8 mouse cellular contexts compared by ENCODE assay signal in the genomic region with DNA sequence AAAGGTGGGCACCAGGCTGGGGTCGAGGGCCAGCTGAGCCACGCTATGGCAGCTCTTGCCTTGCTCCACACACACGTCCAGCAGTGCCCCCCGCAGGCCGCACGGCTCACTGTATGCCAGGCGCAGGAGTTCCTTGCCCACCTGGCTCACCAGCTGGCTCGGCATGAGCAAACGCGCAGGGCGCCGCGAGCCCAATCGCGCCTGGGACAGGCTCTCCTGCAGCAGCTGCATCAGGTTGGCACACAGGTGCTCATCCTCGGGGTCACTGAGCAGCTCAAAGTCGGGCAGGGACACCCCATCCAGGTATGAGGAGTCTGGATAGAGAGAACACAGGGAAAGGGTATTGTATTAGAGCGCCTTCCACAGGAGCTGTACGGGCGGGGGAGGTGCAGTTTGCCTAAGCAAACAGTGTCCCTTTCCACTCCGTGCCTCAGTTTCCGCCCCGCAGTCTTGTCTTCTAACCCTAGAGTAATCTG. TPM values are rescaled to one million over a fixed set of nuclear protein-coding genes. Genes with fewer than 3 reads are reported as not detected.
A peak's percentile ranks its signal among the peaks of the same experiment; 100 is the strongest.
DNase-seq lines count a peak whose midpoint lies in the region; ATAC-seq and TF ChIP-seq lines count a peak whose summit lies in the region.

No protein-coding gene starts in this region.

- H3K27me3 ChIP-seq in intestine, postnatal 0 days (replicated peaks; ENCODE audit: control insufficient read depth, insufficient read depth, low read length): no peaks in the 10 kb centered on the region
- H3K27me3 ChIP-seq in limb, embryonic 12.5 days: no peaks in the 10 kb centered on the region
- H3K27me3 ChIP-seq in midbrain, embryonic 13.5 days: no peaks in the 10 kb centered on the region

- ATAC-seq in intestine, postnatal 0 days: peak; percentile 29
- ATAC-seq in limb, embryonic 12.5 days (ENCODE audit: insufficient number of reproducible peaks, insufficient read depth, low FRiP score, low TSS enrichment, low read depth): no peak
- ATAC-seq in midbrain, embryonic 13.5 days: peak; percentile 55
- ATAC-seq in inflammation-experienced regulatory T-cells, adult 6 months: no peak

- peak overlapping the region; percentile 86 for H3K27ac ChIP-seq in intestine, postnatal 0 days (ENCODE audit: low read depth, low read length)
- peak overlapping the region; percentile 95 for H3K27ac ChIP-seq in limb, embryonic 12.5 days
- H3K27ac ChIP-seq in midbrain, embryonic 13.5 days: peak overlapping the region; percentile 93

- TF ChIP-seq CTCF in intestine, postnatal 0 days (IDR thresholded peaks at IDR 0.05; ENCODE audit: low read depth): peak; percentile 87

- no peaks in the 10 kb centered on the region for H3K9me3 ChIP-seq in intestine, postnatal 0 days (ENCODE audit: control insufficient read depth)
- no peaks in the 10 kb centered on the region for H3K9me3 ChIP-seq in limb, embryonic 12.5 days
- H3K9me3 ChIP-seq in midbrain, embryonic 13.5 days: no peaks in the 10 kb centered on the region

- H3K4me3 ChIP-seq in intestine, postnatal 0 days (ENCODE audit: low read depth, low read length): peak overlapping the region; percentile 69
- peak overlapping the region; percentile 89 for H3K4me3 ChIP-seq in limb, embryonic 12.5 days (replicated peaks)
- H3K4me3 ChIP-seq in midbrain, embryonic 13.5 days (replicated peaks): peak overlapping the region; percentile 96

- DNase-seq in adrenal gland, adult 8-10 months: peak; percentile 83
- DNase-seq in embryo, embryonic 9.5 days (ENCODE audit: extremely low spot score): peak; percentile 72
- peak; percentile 69 to 73 for DNase-seq in gastrocnemius, postnatal 36 days
- DNase-seq in spleen, adult 12 weeks (ENCODE audit: low spot score): peak; percentile 66

- peak overlapping the region; percentile 87 for H3K9ac ChIP-seq in intestine, postnatal 0 days (ENCODE audit: low read depth, low read length)
- peak overlapping the region; percentile 96 for H3K9ac ChIP-seq in limb, embryonic 12.5 days (replicated peaks)
- peak overlapping the region; percentile 97 for H3K9ac ChIP-seq in midbrain, embryonic 13.5 days (replicated peaks)

- peak overlapping the region; percentile 74 for H3K4me2 ChIP-seq in intestine, postnatal 0 days (replicated peaks; ENCODE audit: low read depth)
- peak overlapping the region; percentile 85 for H3K4me2 ChIP-seq in limb, embryonic 12.5 days
- H3K4me2 ChIP-seq in midbrain, embryonic 13.5 days (replicated peaks): peak overlapping the region; percentile 96

- intact Hi-C loops in gastrocnemius, postnatal 36 days (cut with DNase I): loop anchor here (2.0 to 5.0 kb wide), 2 partner anchors 33 to 56 kb away; no protein-coding TSS in a partner anchor

- peaks cover 9% of the 10 kb centered on the region; the same call in 1 of the 2 replicates for H3K36me3 ChIP-seq in intestine, postnatal 0 days (ENCODE audit: control insufficient read depth, insufficient read depth)
- H3K36me3 ChIP-seq in limb, embryonic 12.5 days: peaks cover 20% of the 10 kb centered on the region
- H3K36me3 ChIP-seq in midbrain, embryonic 13.5 days: no peaks in the 10 kb centered on the region

- whole genome bisulfite sequencing in intestine, postnatal 0 days: 1% methylated on average over 23 of the region's 23 CpGs
- under 1% methylated on average over 23 of the region's 23 CpGs for WGBS in limb, embryonic 12.5 days
- WGBS in midbrain, embryonic 13.5 days: 0% methylated on average over 23 of the region's 23 CpGs

- 0 out of 2 replicates have a peak, but pooled peaks cover 3% of the 10 kb centered on the region for H3K4me1 ChIP-seq in intestine, postnatal 0 days (replicated peaks; ENCODE audit: control insufficient read depth, insufficient read depth, low read length)
- H3K4me1 ChIP-seq in limb, embryonic 12.5 days (replicated peaks): peaks cover 36% of the 10 kb centered on the region
- H3K4me1 ChIP-seq in midbrain, embryonic 13.5 days (replicated peaks): peaks cover 36% of the 10 kb centered on the region

RNA-seq across cellular contexts. Expression of gene Ddit4, which starts 0.9 kb away (rescaled TPM):
- total RNA-seq in adrenal gland, adult 8-10 months (2022): 10 to 100 TPM; 27.9 to 91.5 (median 34.7) TPM
- 10 to 100 TPM; 18.2 to 39.3 TPM for total RNA-seq in gastrocnemius, postnatal 36 days (2021)
- polyA plus RNA-seq in intestine, postnatal 0 days (2015; fragmentation: Nextera tagmentation; extraction: Ambion mirVana): 11.5 and 17.8 TPM in 2 replicates
- polyA plus RNA-seq in limb, embryonic 12.5 days (2016; fragmentation: Nextera tagmentation; extraction: Ambion mirVana): 90.7 and 91.8 TPM in 2 replicates
- polyA plus RNA-seq in midbrain, embryonic 13.5 days (2015; fragmentation: Nextera tagmentation; extraction: Ambion mirVana): 48.5 and 58.7 TPM in 2 replicates
- 10 to 100 TPM; 11.5 to 25.9 (median 14.4) TPM for polyA plus RNA-seq in inflammation-experienced regulatory T-cells, adult 6 months (2017; shearing (Covaris generic))

RNA-seq across cellular contexts. Expression of gene Ascc1, which starts 51.9 kb away (rescaled TPM):
- total RNA-seq in adrenal gland, adult 8-10 months (2022): 10 to 100 TPM; 32.6 to 37.8 (median 35.5) TPM
- total RNA-seq in gastrocnemius, postnatal 36 days (2021): 10 to 100 TPM; 12.8 to 13.1 TPM
- polyA plus RNA-seq in intestine, postnatal 0 days (2015; fragmentation: Nextera tagmentation; extraction: Ambion mirVana): 28.7 TPM in 2 replicates
- 44.2 and 46.7 TPM in 2 replicates for polyA plus RNA-seq in limb, embryonic 12.5 days (2016; fragmentation: Nextera tagmentation; extraction: Ambion mirVana)
- 49.5 and 50.6 TPM in 2 replicates for polyA plus RNA-seq in midbrain, embryonic 13.5 days (2015; fragmentation: Nextera tagmentation; extraction: Ambion mirVana)
- polyA plus RNA-seq in inflammation-experienced regulatory T-cells, adult 6 months (2017; shearing (Covaris generic)): 10 to 100 TPM; 33.7 to 57.6 (median 44.3) TPM

RNA-seq across cellular contexts. Expression of gene Anapc16, which starts 52.2 kb away (rescaled TPM):
- total RNA-seq in adrenal gland, adult 8-10 months (2022): 10 to 100 TPM; 73.6 to 95.8 (median 81.1) TPM
- 10 to 100 TPM; 45.0 to 46.0 TPM for total RNA-seq in gastrocnemius, postnatal 36 days (2021)
- polyA plus RNA-seq in intestine, postnatal 0 days (2015; fragmentation: Nextera tagmentation; extraction: Ambion mirVana): 98.4 and 100 TPM in 2 replicates
- 126 and 132 TPM in 2 replicates for polyA plus RNA-seq in limb, embryonic 12.5 days (2016; fragmentation: Nextera tagmentation; extraction: Ambion mirVana)
- 121 TPM in 2 replicates for polyA plus RNA-seq in midbrain, embryonic 13.5 days (2015; fragmentation: Nextera tagmentation; extraction: Ambion mirVana)
- 10 to 100 TPM; 89.0 to 99.4 (median 91.1) TPM for polyA plus RNA-seq in inflammation-experienced regulatory T-cells, adult 6 months (2017; shearing (Covaris generic))

Comparison
In these comparisons a context has a peak if more than half of its experiments do, and no peak if none do; other contexts are left out.
1. ATAC-seq: peak in intestine, postnatal 0 days (single experiment) and midbrain, embryonic 13.5 days (single experiment); none in limb, embryonic 12.5 days (single experiment) and inflammation-experienced regulatory T-cells, adult 6 months (single experiment).
2. Peak in every context shown above with its lines, with median percentiles within 50 percentile points of each other: DNase-seq, H3K27ac ChIP-seq, H3K4me2 ChIP-seq, H3K4me3 ChIP-seq and H3K9ac ChIP-seq.